Mouse (Mus musculus) hindbrain, embryonic 10.5 days (tissue): ENCODE measurements around the gene Pak6. TPM values are rescaled to one million over a fixed set of nuclear protein-coding genes. Genes with fewer than 3 reads are reported as not detected.

Experiments used
- DNase-seq: peaks from one replicate; pipeline ENCODE4 v3.0.0-alpha.2; 2017; ENCODE audit warnings: low spot score
- H3K27ac ChIP-seq: fragments of 300-500 bp; sonication (generic); 2 replicates; pipeline ENCODE4 v1.5.1; 2016; ENCODE audit warnings: mild to moderate bottlenecking, moderate library complexity
- H3K27me3 ChIP-seq: fragments of 300-500 bp; sonication (generic); 2 replicates; pipeline ENCODE4 v1.6.1; 2016; ENCODE audit warnings: mild to moderate bottlenecking; ENCODE audit not compliant: poor library complexity, insufficient read depth, severe bottlenecking
- H3K36me3 ChIP-seq: fragments of 300-500 bp; sonication (generic); 2 replicates; pipeline ENCODE4 v1.6.1; 2016; ENCODE audit warnings: mild to moderate bottlenecking, moderate library complexity
- H3K4me1 ChIP-seq: fragments of 300-500 bp; sonication (generic); replicated peaks from 2 replicates; pipeline ENCODE4 v1.6.1; 2016; ENCODE audit warnings: mild to moderate bottlenecking
- H3K4me3 ChIP-seq: fragments of 300-500 bp; sonication (generic); 2 replicates; pipeline ENCODE4 v1.5.1; 2016; ENCODE audit warnings: mild to moderate bottlenecking, moderate library complexity
- H3K9me3 ChIP-seq: fragments of 300-500 bp; sonication (generic); 2 replicates; pipeline ENCODE4 v1.6.1; 2016; ENCODE audit warnings: mild to moderate bottlenecking, moderate library complexity
- WGBS: fragments of 180-500 bp; shearing (Covaris S2); methylation state at CpG from one replicate; pipeline ENCODE4 v1.1.7; 2016; 5-methylcytosine and 5-hydroxymethylcytosine counted together
- polyA plus RNA-seq: library from polyadenylated mRNA; unstranded; fragments of >200 nt; fragmentation: Nextera tagmentation; extraction: Ambion mirVana; gene quantifications from 2 replicates; pipeline ENCODE4 v1.2.1, GENCODE M21; 2016

The Pak6 gene
- polyA plus RNA-seq, 1 experiment from 2014 or later: 0.90 TPM

- Histone ChIP-seq H3K27ac (no peak overlapping the region; the same call in 1 of the 2 replicates), H3K4me3 (no peak overlapping the region), H3K9me3 (no peaks in the 10 kb centered on the region), H3K4me1 (peaks cover 64% of the 10 kb centered on the region), H3K36me3 (no peaks in the 10 kb centered on the region), H3K27me3 (peaks cover 100% of the 10 kb centered on the region)
- DNase-seq: no peak
- WGBS: 2% methylated on average over 6 of the region's 6 CpGs
These were observed 43.3 kb downstream of the Pak6 start for GRCm38 (mm10) chr2:118706436-118706835.

GRCm38 (mm10) chr2:118708472-118708871, 45.4 kb downstream of the Pak6 start:
- Histone ChIP-seq H3K4me1 (peaks cover 52% of the 10 kb centered on the region), H3K27ac (no peak overlapping the region), H3K27me3 (peaks cover 100% of the 10 kb centered on the region), H3K9me3 (no peaks in the 10 kb centered on the region), H3K4me3 (no peak overlapping the region), H3K36me3 (no peaks in the 10 kb centered on the region)
- DNase-seq: no peak
- 76% methylated on average over 4 of the region's 4 CpGs for WGBS

GRCm38 (mm10) chr2:118709655-118710221, 46.6 kb downstream of the Pak6 start:
- DNase-seq: no peak
- no peaks in the 10 kb centered on the region for H3K36me3 ChIP-seq
- H3K4me1 ChIP-seq: peaks cover 52% of the 10 kb centered on the region
- H3K4me3 ChIP-seq: no peak overlapping the region
- no peaks in the 10 kb centered on the region for H3K9me3 ChIP-seq
- 31% methylated on average over 4 of the region's 4 CpGs for WGBS
- H3K27ac ChIP-seq: no peak overlapping the region
- H3K27me3 ChIP-seq: peaks cover 99% of the 10 kb centered on the region

- Histone ChIP-seq H3K4me1 (peaks cover 50% of the 10 kb centered on the region), H3K4me3 (peak overlapping the region; percentile 58), H3K27ac (peak overlapping the region; percentile 67), H3K27me3 (peaks cover 98% of the 10 kb centered on the region), H3K9me3 (no peaks in the 10 kb centered on the region), H3K36me3 (no peaks in the 10 kb centered on the region)
- DNase-seq: peak; percentile 71
- WGBS: under 1% methylated on average over 36 of the region's 36 CpGs
These were observed 48.0 kb downstream of the Pak6 start for GRCm38 (mm10) chr2:118711038-118711494.

- Histone ChIP-seq H3K36me3 (no peaks in the 10 kb centered on the region), H3K27me3 (peaks cover 94% of the 10 kb centered on the region), H3K4me3 (no peak overlapping the region), H3K27ac (no peak overlapping the region), H3K9me3 (no peaks in the 10 kb centered on the region), H3K4me1 (peaks cover 43% of the 10 kb centered on the region)
- DNase-seq: no peak
- WGBS: 90% methylated on average over 6 of the region's 6 CpGs
These were observed 50.5 kb downstream of the Pak6 start for GRCm38 (mm10) chr2:118713631-118714030.

DNA sequence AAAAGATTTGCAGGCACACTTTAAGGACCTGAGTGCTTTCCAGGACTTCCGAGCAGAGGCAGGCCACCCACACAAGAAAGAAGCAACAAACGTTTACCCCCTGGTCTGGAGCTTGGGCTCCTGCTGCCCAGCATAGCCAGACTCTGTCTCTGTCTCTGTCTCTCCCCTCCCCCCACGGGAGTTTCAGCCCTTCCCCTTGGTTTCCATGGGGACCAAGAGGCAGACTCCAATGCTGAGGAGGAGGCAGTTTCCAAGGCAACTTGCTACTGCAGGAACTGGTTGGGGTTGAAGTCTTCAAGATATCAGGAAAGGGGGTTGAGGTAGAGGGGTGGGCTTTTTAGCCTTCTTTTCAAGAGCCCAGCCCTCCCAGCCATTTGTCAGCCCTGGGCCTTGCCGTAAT, 51.1 kb downstream of the Pak6 start:
- peak; percentile 42 for DNase-seq
- Histone ChIP-seq H3K9me3 (no peaks in the 10 kb centered on the region), H3K4me3 (no peak overlapping the region), H3K36me3 (no peaks in the 10 kb centered on the region), H3K27me3 (peaks cover 92% of the 10 kb centered on the region), H3K4me1 (peaks cover 43% of the 10 kb centered on the region), H3K27ac (no peak overlapping the region)
- WGBS: 35% methylated on average over 4 of the region's 4 CpGs

DNA sequence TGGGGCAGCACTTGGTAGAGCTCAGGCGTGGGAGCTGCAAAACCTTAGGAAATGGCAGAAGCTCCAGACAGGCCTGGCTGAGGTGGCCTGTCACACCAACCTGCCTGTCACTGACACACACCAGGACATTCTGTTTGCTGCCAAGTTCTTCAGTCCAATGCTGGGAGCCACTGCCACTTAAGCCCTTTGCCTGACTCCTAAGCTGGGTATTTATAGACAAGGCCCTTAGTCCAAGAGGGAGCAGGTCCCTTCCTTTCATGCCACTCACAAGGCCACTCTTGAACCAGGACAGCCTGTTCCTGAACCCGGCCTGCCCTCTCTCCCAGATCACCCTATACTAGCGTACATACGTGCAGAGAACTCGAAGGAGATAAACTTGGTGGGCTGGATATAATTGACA, 53.6 kb downstream of the Pak6 start:
- no peak for DNase-seq
- Histone ChIP-seq H3K4me1 (peaks cover 20% of the 10 kb centered on the region), H3K27ac (no peak overlapping the region), H3K36me3 (no peaks in the 10 kb centered on the region), H3K4me3 (no peak overlapping the region), H3K9me3 (no peaks in the 10 kb centered on the region), H3K27me3 (peaks cover 74% of the 10 kb centered on the region)
- 86% methylated on average over 5 of the region's 5 CpGs for WGBS

- Histone ChIP-seq H3K27me3 (peaks cover 59% of the 10 kb centered on the region), H3K4me1 (peaks cover 11% of the 10 kb centered on the region), H3K36me3 (no peaks in the 10 kb centered on the region), H3K4me3 (no peak overlapping the region), H3K27ac (no peak overlapping the region), H3K9me3 (no peaks in the 10 kb centered on the region)
- DNase-seq: no peak
- 82% methylated on average over 15 of the region's 15 CpGs for WGBS
These were observed 60.8 kb downstream of the Pak6 start for GRCm38 (mm10) chr2:118723693-118724486.

DNA sequence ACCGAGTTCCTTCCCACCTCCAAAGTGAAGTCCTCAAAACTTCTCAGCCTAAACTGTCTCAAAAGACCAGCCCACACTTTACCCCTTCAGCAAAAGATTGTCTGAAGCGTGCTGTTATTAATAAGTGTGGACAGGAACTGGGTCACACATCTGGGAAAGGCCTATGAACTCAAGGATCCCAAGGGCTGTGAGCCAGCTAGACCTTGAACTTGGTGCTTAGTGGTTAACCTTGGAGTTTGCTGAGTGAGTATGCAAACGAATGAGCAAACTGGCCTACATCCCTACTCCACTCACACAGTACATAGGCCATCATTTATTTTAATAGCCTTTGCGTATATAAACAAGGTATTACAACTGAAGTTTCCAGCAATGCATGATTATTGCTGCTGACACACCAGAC, 62.4 kb downstream of the Pak6 start:
- H3K27ac ChIP-seq: no peak overlapping the region
- DNase-seq: no peak
- 86% methylated on average over 4 of the region's 4 CpGs for WGBS
- no peak overlapping the region for H3K4me3 ChIP-seq
- peaks cover 18% of the 10 kb centered on the region for H3K4me1 ChIP-seq
- H3K9me3 ChIP-seq: no peaks in the 10 kb centered on the region
- no peaks in the 10 kb centered on the region for H3K36me3 ChIP-seq
- H3K27me3 ChIP-seq: peaks cover 66% of the 10 kb centered on the region

GRCm38 (mm10) chr2:118726873-118727272, 63.8 kb downstream of the Pak6 start:
- 79% methylated on average over 2 of the region's 2 CpGs for WGBS
- no peak for DNase-seq
- H3K9me3 ChIP-seq: no peaks in the 10 kb centered on the region
- H3K27ac ChIP-seq: no peak overlapping the region
- peaks cover 76% of the 10 kb centered on the region for H3K27me3 ChIP-seq
- no peak overlapping the region for H3K4me3 ChIP-seq
- H3K4me1 ChIP-seq: peaks cover 20% of the 10 kb centered on the region
- H3K36me3 ChIP-seq: no peaks in the 10 kb centered on the region

- Histone ChIP-seq H3K27ac (peak overlapping the region; percentile 20; the same call in 1 of the 2 replicates), H3K36me3 (no peaks in the 10 kb centered on the region), H3K27me3 (peaks cover 73% of the 10 kb centered on the region), H3K9me3 (no peaks in the 10 kb centered on the region), H3K4me3 (no peak overlapping the region), H3K4me1 (peaks cover 20% of the 10 kb centered on the region)
- WGBS: 26% methylated on average over 9 of the region's 9 CpGs
- DNase-seq: no peak
These were observed 64.8 kb downstream of the Pak6 start for GRCm38 (mm10) chr2:118727911-118728310.

DNA sequence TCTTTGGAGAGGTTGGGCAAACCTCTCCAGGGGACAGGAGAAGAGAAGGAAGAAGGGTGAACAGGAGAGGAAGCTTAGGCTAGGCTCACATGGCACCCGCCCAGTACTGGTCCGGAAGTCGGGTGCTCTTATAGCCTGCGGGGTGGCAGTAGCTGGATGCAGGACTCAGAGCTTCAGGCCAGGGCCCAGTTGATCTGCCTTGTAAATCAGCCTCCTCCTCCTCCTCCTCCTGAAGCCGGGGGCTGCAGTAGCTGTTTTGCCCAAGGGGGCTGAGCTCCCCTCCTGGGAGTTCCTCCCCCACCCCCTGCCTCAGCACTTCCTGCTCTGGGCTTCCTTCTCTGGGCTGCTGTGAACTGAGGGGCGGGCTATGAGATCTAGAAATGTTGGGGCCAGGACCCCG, 65.2 kb downstream of the Pak6 start, which contains the start of gene Plcb2:
Gene Plcb2 (minus strand): TSS at position 102 of the 400 bp plus-strand sequence.
- no peaks in the 10 kb centered on the region for H3K36me3 ChIP-seq
- peaks cover 20% of the 10 kb centered on the region for H3K4me1 ChIP-seq
- H3K27ac ChIP-seq: peak within 1 kb of the TSS; percentile 20; the same call in 1 of the 2 replicates
- no peaks in the 10 kb centered on the region for H3K9me3 ChIP-seq
- no peak within 1 kb of the TSS for H3K4me3 ChIP-seq
- peaks cover 76% of the 10 kb centered on the region for H3K27me3 ChIP-seq
- 21% methylated on average over 7 of the region's 7 CpGs for WGBS
- no peak for DNase-seq

GRCm38 (mm10) chr2:118729194-118729593, 66.1 kb downstream of the Pak6 start:
- Histone ChIP-seq H3K36me3 (no peaks in the 10 kb centered on the region), H3K27me3 (peaks cover 78% of the 10 kb centered on the region), H3K9me3 (no peaks in the 10 kb centered on the region), H3K4me1 (peaks cover 20% of the 10 kb centered on the region), H3K4me3 (no peak overlapping the region), H3K27ac (no peak overlapping the region)
- no peak for DNase-seq
- WGBS: 46% methylated on average over 4 of the region's 4 CpGs
